Mouse (Mus musculus) forebrain, embryonic 14.5 days (tissue): ENCODE measurements around the gene Rgs6. TPM values are rescaled to one million over a fixed set of nuclear protein-coding genes. Genes with fewer than 3 reads are reported as not detected.

ENCODE experiments used
- ATAC-seq: fragments of 200-750 bp; cut with Nextera tagmentation; 2 replicates; pipeline ENCODE4 v1.8.0; 2017; ENCODE audit warnings: mild to moderate bottlenecking, moderate library complexity
- DNase-seq: peaks from one replicate; pipeline ENCODE4 v3.0.0-alpha.2; 2015; ENCODE audit warnings: low spot score
- H3K27ac ChIP-seq: fragments of 300-500 bp; sonication (generic); 2 replicates; pipeline ENCODE4 v1.5.1; 2014; ENCODE audit warnings: low read depth, mild to moderate bottlenecking, control low read depth, low read length, moderate library complexity
- H3K27me3 ChIP-seq: fragments of 300-500 bp; sonication (generic); replicated peaks from 2 replicates; pipeline ENCODE4 v1.6.1; 2014; ENCODE audit warnings: low read length, control low read depth, mixed read lengths; ENCODE audit not compliant: control insufficient read depth, insufficient read depth
- H3K36me3 ChIP-seq: fragments of 300-500 bp; sonication (generic); 2 replicates; pipeline ENCODE4 v1.6.1; 2014; ENCODE audit warnings: low read length, control low read depth; ENCODE audit not compliant: control insufficient read depth, insufficient read depth
- H3K4me1 ChIP-seq: fragments of 300-500 bp; sonication (generic); 2 replicates; pipeline ENCODE4 v1.6.1; 2014; ENCODE audit warnings: antibody characterized with exemption, low read length, control low read depth; ENCODE audit not compliant: control insufficient read depth, insufficient read depth
- H3K4me2 ChIP-seq: fragments of 300-500 bp; sonication (generic); 2 replicates; pipeline ENCODE4 v1.6.1; 2014; ENCODE audit warnings: mild to moderate bottlenecking, control low read depth, low read length
- H3K4me3 ChIP-seq: fragments of 300-500 bp; sonication (generic); 2 replicates; pipeline ENCODE4 v1.5.1; 2014; ENCODE audit warnings: low read depth, low read length, control low read depth
- H3K9ac ChIP-seq: fragments of 300-500 bp; sonication (generic); 2 replicates; pipeline ENCODE4 v1.6.1; 2014; ENCODE audit warnings: mild to moderate bottlenecking, low read length, control low read depth, moderate library complexity
- H3K9me3 ChIP-seq: fragments of 300-500 bp; sonication (generic); replicated peaks from 2 replicates; pipeline ENCODE4 v1.6.1; 2016; ENCODE audit warnings: low read length, control low read depth, mixed read lengths; ENCODE audit not compliant: control insufficient read depth
- WGBS: fragments of 180-500 bp; shearing (Covaris S2); extraction: QIAGEN DNeasy Blood & Tissue Kit; methylation state at CpG from one replicate; pipeline ENCODE4 v1.1.7; 2014; 5-methylcytosine and 5-hydroxymethylcytosine counted together
- polyA plus RNA-seq: library from polyadenylated mRNA; unstranded; fragments of >200 nt; fragmentation: Nextera tagmentation; extraction: Ambion mirVana; gene quantifications from 2 replicates; pipeline ENCODE4 v1.2.1, GENCODE M21; 2014

The Rgs6 gene
- polyA plus RNA-seq, 1 experiment from 2014 or later = 5.0 TPM

DNA sequence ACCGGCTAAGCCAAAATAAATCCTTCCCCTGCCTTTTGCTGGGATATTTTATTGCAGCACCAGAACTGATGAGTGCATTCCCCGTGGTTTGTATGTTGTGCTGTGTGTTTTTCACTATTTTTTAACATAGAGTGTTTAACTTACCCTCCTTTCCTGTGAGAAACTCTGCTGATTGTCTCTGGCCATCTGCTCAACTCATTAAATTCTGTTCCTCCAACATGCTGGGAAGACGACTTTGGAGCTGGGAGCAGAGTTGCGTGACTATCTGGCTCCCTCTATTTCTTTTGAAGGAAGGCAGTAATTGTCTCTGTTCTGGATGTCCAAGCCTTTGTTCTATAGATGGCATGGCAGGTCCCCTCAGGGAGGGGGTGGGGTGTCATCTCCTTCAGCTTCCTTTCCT, 408.7 kb downstream of the Rgs6 start:
- no peak for ATAC-seq
- H3K27ac ChIP-seq = no peak overlapping the region
- DNase-seq = peak; percentile 41
- no peak overlapping the region for H3K9ac ChIP-seq
- 31% methylated on average over 4 of the region's 4 CpGs for WGBS
- no peak overlapping the region for H3K4me3 ChIP-seq
- H3K36me3 ChIP-seq = no peaks in the 10 kb centered on the region
- H3K4me2 ChIP-seq = no peak overlapping the region
- H3K27me3 ChIP-seq = no peaks in the 10 kb centered on the region
- H3K4me1 ChIP-seq = peaks cover 8% of the 10 kb centered on the region
- no peaks in the 10 kb centered on the region for H3K9me3 ChIP-seq

DNA sequence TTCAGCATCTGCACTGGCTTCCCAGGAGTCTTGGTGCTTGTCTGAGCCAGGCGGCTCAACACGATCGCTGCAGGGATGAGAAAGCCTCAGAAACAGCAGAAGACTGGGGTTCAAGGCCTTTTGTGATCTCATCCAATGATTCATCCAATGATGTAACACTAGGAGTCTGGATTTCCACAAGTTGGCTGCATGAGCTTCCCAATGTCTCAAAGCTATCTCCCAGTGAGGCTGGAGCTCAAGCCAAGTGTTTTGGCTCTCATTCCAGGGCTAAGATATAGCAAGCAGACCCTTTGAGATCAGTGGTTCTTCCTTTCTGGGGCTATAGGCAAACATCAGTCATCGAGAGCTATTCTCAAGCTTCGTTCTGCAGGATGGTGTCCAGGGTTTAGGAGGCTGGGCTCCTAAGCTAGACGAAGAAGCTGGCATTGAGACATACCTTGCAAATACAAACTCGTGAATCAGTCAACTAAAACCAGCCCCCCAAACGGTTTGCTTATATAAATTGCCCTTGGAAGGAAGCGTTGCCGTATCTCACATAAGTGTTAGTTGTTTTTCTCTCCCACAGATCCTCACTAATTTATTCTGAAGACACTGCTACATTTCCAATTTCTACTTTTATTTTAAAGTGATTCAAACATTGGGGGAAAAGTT, 410.7 kb downstream of the Rgs6 start:
- ATAC-seq (no peak), DNase-seq (no peak)
- Histone ChIP-seq H3K9ac (no peak overlapping the region), H3K4me2 (no peak overlapping the region), H3K9me3 (no peaks in the 10 kb centered on the region), H3K4me1 (peaks cover 7% of the 10 kb centered on the region), H3K36me3 (no peaks in the 10 kb centered on the region), H3K4me3 (no peak overlapping the region), H3K27ac (0 out of 2 replicates have a peak overlapping the region, but pooled peaks have one; percentile 5), H3K27me3 (no peaks in the 10 kb centered on the region)
- 87% methylated on average over 10 of the region's 10 CpGs for WGBS

DNA sequence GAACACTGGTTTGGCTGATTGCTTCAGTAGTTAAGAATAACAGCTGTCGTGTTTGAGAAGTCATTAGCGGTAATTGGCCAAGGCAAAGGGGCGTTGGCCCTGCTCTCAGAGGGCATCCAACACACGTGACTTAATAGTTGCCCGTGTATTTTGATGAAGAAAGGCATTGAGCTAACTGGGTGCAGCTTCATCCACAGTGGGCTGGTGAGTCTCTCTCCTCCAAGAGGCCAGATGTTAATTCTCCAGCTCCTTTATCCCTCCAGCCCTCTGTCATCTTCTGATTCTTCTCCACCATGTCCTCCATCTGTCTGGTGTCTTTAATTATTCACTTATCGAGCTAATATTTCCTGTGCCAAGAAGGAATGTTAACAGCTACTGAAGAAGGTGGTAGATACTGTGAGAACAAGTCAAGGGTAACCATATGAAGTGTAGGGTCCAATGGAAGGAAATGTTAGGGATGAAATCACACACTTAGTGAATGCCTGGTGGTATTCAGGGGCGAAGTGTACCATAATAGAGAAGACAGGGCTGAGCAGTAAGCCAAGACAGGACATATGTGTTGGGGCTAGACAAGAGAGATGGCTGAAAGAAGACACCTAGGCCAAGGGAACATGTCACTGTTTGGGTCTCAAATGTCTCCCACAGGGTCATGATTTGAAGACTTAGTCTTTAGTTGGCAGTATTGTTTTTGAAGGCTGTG, 411.4 kb downstream of the Rgs6 start:
- Histone ChIP-seq H3K4me3 (no peak overlapping the region), H3K4me2 (no peak overlapping the region), H3K27ac (no peak overlapping the region), H3K9me3 (no peaks in the 10 kb centered on the region), H3K36me3 (no peaks in the 10 kb centered on the region), H3K27me3 (no peaks in the 10 kb centered on the region), H3K4me1 (peaks cover 3% of the 10 kb centered on the region; the same call in 1 of the 2 replicates), H3K9ac (no peak overlapping the region)
- DNase-seq (no peak), ATAC-seq (no peak)
- WGBS = 63% methylated on average over 7 of the region's 7 CpGs

DNA sequence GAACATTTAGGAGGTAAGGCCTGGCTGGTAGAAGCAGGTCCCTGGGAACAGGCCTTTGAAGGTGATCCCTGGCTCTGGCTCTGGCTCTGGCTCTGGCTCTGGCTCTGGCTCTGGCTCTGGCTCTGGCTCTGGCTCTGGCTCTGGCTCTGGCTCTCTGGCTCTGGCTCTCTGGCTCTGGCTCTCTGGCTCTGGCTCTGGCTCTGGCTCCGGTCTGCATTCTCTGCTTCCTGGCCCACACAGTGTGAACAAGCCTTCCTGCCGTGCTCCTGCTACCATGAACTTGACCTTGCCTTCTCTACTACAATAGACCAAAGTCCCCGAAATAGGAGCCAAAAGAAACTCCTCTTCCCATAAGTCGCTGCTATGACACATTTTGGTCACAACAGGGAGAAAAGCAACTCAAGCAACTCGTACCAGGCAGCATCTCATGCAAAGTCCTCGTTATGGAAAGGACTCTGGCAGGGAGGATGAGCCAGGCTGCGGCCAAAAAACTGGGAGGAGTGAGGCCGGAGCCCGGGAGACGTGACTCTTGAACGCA, 412.0 kb downstream of the Rgs6 start:
- WGBS = 85% methylated on average over 11 of the region's 11 CpGs
- Histone ChIP-seq H3K27ac (no peak overlapping the region), H3K9ac (no peak overlapping the region), H3K36me3 (no peaks in the 10 kb centered on the region), H3K4me3 (no peak overlapping the region), H3K4me1 (peaks cover 3% of the 10 kb centered on the region; the same call in 1 of the 2 replicates), H3K27me3 (no peaks in the 10 kb centered on the region), H3K9me3 (no peaks in the 10 kb centered on the region), H3K4me2 (no peak overlapping the region)
- no peak for ATAC-seq
- DNase-seq = no peak

DNA sequence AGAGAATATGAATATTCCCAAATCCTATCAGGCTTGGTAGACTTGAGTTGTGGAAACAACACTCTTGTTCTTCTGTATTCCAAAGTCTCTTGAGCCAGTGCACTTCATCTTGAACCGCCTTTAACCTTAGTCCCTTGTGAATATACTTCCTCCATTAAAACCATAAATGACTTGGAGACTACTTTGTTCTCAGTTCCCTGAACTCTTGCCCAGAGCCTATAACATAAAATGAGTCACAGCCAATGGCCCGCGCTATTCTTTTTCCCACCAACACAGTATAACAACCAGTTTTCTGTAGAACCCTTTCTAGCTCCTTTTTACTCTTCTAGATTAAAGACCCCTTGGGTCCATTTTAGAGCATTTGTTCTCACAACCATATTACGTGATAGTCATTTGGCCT, 412.9 kb downstream of the Rgs6 start:
- Histone ChIP-seq H3K9me3 (no peaks in the 10 kb centered on the region), H3K27me3 (no peaks in the 10 kb centered on the region), H3K4me2 (no peak overlapping the region), H3K36me3 (no peaks in the 10 kb centered on the region), H3K4me1 (peaks cover 3% of the 10 kb centered on the region; the same call in 1 of the 2 replicates), H3K27ac (no peak overlapping the region), H3K4me3 (no peak overlapping the region), H3K9ac (no peak overlapping the region)
- 92% methylated on average over 4 of the region's 4 CpGs for WGBS
- ATAC-seq (no peak), DNase-seq (no peak)

DNA sequence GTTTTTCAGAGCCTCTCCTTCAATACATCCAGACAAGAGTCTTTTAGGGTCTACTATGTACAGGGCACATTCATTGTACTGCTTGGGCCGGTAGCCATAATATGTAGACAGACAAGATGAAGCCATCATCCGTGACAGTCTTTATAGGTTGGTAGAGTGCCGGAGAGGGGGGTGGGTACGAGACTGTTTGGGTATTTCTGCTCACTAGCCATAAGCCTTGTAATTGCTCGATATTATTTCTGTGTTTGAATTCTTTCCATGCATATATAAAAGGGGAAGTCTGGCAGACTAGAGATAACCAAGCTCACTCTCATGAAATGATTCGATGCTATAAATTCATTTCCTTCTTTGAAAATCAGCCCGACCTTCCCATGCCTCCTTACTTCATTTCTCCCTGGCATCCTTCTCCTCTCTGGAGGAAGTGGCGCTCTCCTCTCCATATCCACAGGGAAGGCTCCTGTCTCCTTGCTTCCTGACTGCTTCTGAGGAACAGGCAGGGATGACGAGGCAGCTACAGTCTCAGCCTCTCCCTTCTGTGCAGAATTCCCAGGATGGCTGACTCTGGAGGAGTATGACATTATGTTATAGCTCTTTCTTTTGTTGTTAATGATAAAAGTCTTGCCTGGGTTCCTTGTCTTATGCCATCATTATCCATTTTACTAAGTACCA, 416.1 kb downstream of the Rgs6 start:
- H3K9me3 ChIP-seq = no peaks in the 10 kb centered on the region
- no peak for ATAC-seq
- no peaks in the 10 kb centered on the region for H3K36me3 ChIP-seq
- H3K27me3 ChIP-seq = no peaks in the 10 kb centered on the region
- H3K4me3 ChIP-seq = no peak overlapping the region
- no peak overlapping the region for H3K4me2 ChIP-seq
- WGBS = 83% methylated on average over 9 of the region's 9 CpGs
- no peak overlapping the region for H3K27ac ChIP-seq
- no peak for DNase-seq
- no peak overlapping the region for H3K9ac ChIP-seq
- H3K4me1 ChIP-seq = no peaks in the 10 kb centered on the region; the same call in 1 of the 2 replicates

DNA sequence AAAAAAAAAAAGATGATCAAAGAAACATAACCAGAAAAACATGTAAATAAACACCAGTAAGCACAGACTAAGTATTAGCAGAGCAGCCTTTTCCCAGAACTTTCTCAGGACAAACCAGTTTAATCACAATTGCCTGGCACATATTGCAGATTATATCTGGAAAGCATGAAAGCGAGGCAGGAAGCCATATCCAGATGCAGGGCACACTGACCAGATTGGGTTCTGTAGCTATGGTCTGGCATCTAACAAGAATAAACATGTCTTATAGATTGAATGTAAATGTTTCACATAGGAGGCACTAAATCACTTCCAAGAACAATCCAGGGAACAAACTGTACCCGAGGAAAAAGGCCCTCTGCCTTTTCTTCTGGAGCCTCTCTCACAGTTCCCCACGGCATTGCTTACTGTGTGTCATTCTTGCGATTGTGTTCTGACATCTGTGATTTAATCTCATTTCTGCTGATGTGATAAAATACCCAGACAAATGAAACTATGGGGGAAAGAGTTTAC, 423.0 kb downstream of the Rgs6 start:
- Histone ChIP-seq H3K27ac (no peak overlapping the region), H3K4me1 (no peaks in the 10 kb centered on the region), H3K9ac (no peak overlapping the region), H3K9me3 (no peaks in the 10 kb centered on the region), H3K36me3 (no peaks in the 10 kb centered on the region), H3K4me3 (no peak overlapping the region), H3K27me3 (no peaks in the 10 kb centered on the region), H3K4me2 (no peak overlapping the region)
- 90% methylated on average over 4 of the region's 4 CpGs for WGBS
- no peak for DNase-seq
- no peak for ATAC-seq

DNA sequence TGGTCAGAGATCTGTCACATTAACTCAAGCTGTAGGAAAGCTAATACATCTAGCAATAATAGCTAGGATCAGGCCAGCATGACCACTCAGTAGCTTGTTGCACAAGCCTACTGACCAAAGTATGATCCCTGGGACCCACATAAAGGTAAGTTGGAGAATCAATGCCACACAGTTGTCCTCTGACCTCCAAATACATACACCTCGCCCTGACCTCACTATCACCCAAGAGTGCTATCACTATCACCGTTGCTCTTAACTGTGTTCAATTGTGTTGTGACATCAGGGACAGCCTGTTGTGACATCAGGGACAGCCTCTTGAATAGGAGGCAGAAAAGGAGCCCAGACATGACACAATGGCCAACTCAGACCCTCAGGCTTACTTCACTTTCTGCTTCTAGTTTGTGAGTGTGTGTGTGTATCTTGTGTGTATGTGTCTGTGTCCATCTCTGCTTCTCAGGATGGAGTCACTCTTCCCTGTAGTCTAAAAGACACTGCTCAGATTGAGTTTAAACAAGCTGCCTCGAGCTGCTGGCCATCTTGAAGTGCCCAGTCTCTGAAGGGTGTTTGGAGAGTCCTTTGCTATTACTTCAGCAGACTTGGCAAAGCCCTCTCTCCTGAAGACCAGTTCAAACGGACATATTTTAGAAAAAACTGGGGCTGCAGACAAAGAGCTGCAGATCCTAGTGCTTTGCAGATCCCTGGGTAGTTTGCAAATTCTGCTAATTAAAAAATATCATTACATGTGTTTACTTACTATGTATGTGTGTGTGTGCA, 426.0 kb downstream of the Rgs6 start:
- Histone ChIP-seq H3K36me3 (no peaks in the 10 kb centered on the region), H3K4me3 (no peak overlapping the region), H3K4me2 (no peak overlapping the region), H3K9me3 (no peaks in the 10 kb centered on the region), H3K4me1 (no peaks in the 10 kb centered on the region), H3K27ac (no peak overlapping the region), H3K27me3 (no peaks in the 10 kb centered on the region), H3K9ac (no peak overlapping the region)
- DNase-seq (no peak), ATAC-seq (no peak)
- 72% methylated on average over 4 of the region's 4 CpGs for WGBS
